Mouse (Mus musculus): ENCODE results near the gene Recql5. TPM values are rescaled to one million over a fixed set of nuclear protein-coding genes. Genes with fewer than 3 reads are reported as not detected.

Gene Recql5
- polyA plus RNA-seq, 1 experiment from 2014 or later: 7.9 TPM

DNA sequence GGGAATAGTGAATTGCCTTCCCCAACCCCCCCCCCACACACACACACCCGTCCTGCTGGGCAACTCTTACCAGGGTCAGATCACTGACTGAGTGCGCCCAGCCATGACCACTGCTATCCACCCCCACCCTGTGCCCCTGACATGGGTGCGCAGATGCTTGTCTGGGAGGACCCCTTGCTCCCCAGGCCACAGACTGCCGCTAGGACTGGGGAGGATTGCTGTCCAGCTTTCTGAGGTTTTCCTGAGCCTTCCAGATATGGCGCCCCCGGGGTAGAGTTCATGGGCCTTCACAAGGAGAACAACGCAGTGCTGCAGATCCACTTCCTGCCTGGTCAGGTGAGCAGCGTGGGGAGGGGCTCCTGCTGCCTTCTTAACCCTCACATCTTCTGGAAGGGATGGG lies 89.0 kb downstream of the Recql5 start:
- Histone ChIP-seq H3K4me1 (ENCODE audit: control insufficient read depth, low read depth, low read length) (peaks cover 29% of the 10 kb centered on the region), H3K27ac (ENCODE audit: low read length) (no peak overlapping the region), H3K4me3 (ENCODE audit: low read depth, low read length) (no peak overlapping the region), H3K27me3 (ENCODE audit: control insufficient read depth, insufficient read depth, low read depth, low read length) (no peaks in the 10 kb centered on the region), H3K4me2 (ENCODE audit: low read depth, low read length) (no peak overlapping the region), H3K36me3 (ENCODE audit: control insufficient read depth, insufficient read depth) (peaks cover 9% of the 10 kb centered on the region), H3K9ac (ENCODE audit: low read depth, low read length) (no peak overlapping the region), H3K9me3 (replicated peaks; ENCODE audit: control insufficient read depth, low read length) (no peaks in the 10 kb centered on the region)
- 66% methylated on average over 8 of the region's 8 CpGs for WGBS (ENCODE audit: insufficient replicate concordance)
- ATAC-seq (ENCODE audit: low read depth): no peak

DNA sequence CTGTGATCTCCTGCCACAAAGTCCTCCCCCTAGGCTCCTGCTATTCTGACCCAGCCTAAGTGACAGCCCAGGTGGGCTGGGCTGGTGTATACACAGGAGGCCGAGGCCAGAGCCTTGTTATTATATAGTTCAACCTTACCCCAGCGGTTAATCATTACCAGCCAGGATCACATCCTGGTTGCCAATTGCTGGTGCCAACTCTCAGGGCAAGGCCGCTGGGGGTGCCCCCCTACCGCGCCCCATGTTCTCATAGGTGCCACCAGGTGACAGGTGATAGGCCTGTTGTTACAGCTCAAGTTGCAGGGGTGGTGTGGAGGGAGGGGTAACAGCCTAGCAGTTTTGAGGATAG lies 89.4 kb downstream of the Recql5 start:
- no peak overlapping the region for H3K9ac ChIP-seq (ENCODE audit: low read depth, low read length)
- ATAC-seq (ENCODE audit: low read depth): peak; percentile 25; the same call in 1 of the 2 replicates
- no peak overlapping the region for H3K4me2 ChIP-seq (ENCODE audit: low read depth, low read length)
- WGBS (ENCODE audit: insufficient replicate concordance): 76% methylated on average over 5 of the region's 5 CpGs
- peaks cover 9% of the 10 kb centered on the region for H3K36me3 ChIP-seq (ENCODE audit: control insufficient read depth, insufficient read depth)
- H3K27me3 ChIP-seq (ENCODE audit: control insufficient read depth, insufficient read depth, low read depth, low read length): no peaks in the 10 kb centered on the region
- no peak overlapping the region for H3K27ac ChIP-seq (ENCODE audit: low read length)
- peaks cover 33% of the 10 kb centered on the region for H3K4me1 ChIP-seq (ENCODE audit: control insufficient read depth, low read depth, low read length)
- no peak overlapping the region for H3K4me3 ChIP-seq (ENCODE audit: low read depth, low read length)
- no peaks in the 10 kb centered on the region for H3K9me3 ChIP-seq (replicated peaks; ENCODE audit: control insufficient read depth, low read length)

DNA sequence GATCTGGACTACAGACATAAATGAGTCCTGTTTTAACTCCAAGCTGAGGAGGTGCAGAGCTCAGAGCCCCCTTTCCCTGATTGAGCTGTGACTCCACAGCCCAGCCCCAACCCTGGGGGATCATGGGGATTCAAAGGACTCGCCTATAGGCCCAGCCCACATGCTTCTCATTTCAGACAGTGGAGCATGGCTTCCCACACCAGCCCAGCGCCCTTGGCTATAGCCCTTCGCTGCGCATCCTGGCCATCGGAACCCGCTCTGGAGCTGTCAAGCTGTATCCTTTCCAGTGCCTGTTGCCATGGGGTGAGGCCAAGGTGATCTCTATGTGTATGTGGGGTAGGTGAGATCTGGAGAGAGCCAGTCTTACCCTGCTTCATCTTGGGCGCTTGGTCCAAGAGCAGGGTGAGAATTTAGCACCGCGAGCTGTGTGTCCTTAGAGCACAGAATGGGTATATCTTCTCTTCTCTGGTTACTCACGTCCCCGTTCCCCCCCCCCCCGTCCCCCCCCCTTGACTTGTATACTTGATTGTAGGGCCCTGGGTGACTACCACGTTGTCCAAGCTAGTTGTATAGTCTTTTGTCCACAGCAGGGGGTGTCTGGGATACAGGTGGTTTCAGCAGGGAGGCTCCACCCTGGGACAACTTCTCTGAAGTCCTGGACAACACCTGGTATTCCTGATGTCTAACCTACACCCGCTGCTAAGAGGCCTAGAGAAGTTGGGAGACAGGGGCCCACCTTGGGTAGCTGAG lies 90.0 kb downstream of the Recql5 start:
- H3K27me3 ChIP-seq (ENCODE audit: control insufficient read depth, insufficient read depth, low read depth, low read length): no peaks in the 10 kb centered on the region
- 82% methylated on average over 11 of the region's 14 CpGs for WGBS (ENCODE audit: insufficient replicate concordance)
- H3K9me3 ChIP-seq (replicated peaks; ENCODE audit: control insufficient read depth, low read length): no peaks in the 10 kb centered on the region
- H3K4me1 ChIP-seq (ENCODE audit: control insufficient read depth, low read depth, low read length): peaks cover 35% of the 10 kb centered on the region
- H3K27ac ChIP-seq (ENCODE audit: low read length): no peak overlapping the region
- H3K36me3 ChIP-seq (ENCODE audit: control insufficient read depth, insufficient read depth): peaks cover 9% of the 10 kb centered on the region
- ATAC-seq (ENCODE audit: low read depth): no peak
- no peak overlapping the region for H3K4me3 ChIP-seq (ENCODE audit: low read depth, low read length)
- H3K9ac ChIP-seq (ENCODE audit: low read depth, low read length): no peak overlapping the region
- no peak overlapping the region for H3K4me2 ChIP-seq (ENCODE audit: low read depth, low read length)

Other genes with a start within 250 kb of the Recql5 start
- gene Grb2, start 224.9 kb downstream of the Recql5 start, polyA plus RNA-seq (2015; fragmentation: Nextera tagmentation; extraction: Ambion mirVana): 49.1 and 53.1 TPM in 2 replicates
- gene Tmem94, start 168.0 kb downstream of the Recql5 start, polyA plus RNA-seq (2015; fragmentation: Nextera tagmentation; extraction: Ambion mirVana): 8.9 and 10.4 TPM in 2 replicates
- gene Caskin2, start 119.8 kb downstream of the Recql5 start, polyA plus RNA-seq (2015; fragmentation: Nextera tagmentation; extraction: Ambion mirVana): 5.1 and 6.1 TPM in 2 replicates
- 10.2 and 12.4 TPM in 2 replicates for gene Tsen54, start 118.8 kb downstream of the Recql5 start, polyA plus RNA-seq (2015; fragmentation: Nextera tagmentation; extraction: Ambion mirVana)
- gene Llgl2, start 109.4 kb downstream of the Recql5 start, polyA plus RNA-seq (2015; fragmentation: Nextera tagmentation; extraction: Ambion mirVana): 14.4 and 15.6 TPM in 2 replicates
- gene Myo15b, start 75.1 kb downstream of the Recql5 start, polyA plus RNA-seq (2015; fragmentation: Nextera tagmentation; extraction: Ambion mirVana): 0.34 and 1.5 TPM in 2 replicates
- 29.5 and 30.1 TPM in 2 replicates for gene Smim5, start 33.5 kb downstream of the Recql5 start, polyA plus RNA-seq (2015; fragmentation: Nextera tagmentation; extraction: Ambion mirVana)
- 2.7 and 3.1 TPM in 2 replicates for gene Smim6, start 21.5 kb downstream of the Recql5 start, polyA plus RNA-seq (2015; fragmentation: Nextera tagmentation; extraction: Ambion mirVana)
- gene Sap30bp, start 195 bp downstream of the Recql5 start, polyA plus RNA-seq (2015; fragmentation: Nextera tagmentation; extraction: Ambion mirVana): 13.6 and 16.2 TPM in 2 replicates
- gene Itgb4, start 41.2 kb upstream of the Recql5 start, polyA plus RNA-seq (2015; fragmentation: Nextera tagmentation; extraction: Ambion mirVana): 0.14 and 0.40 TPM in 2 replicates
- gene Galk1, start 79.2 kb upstream of the Recql5 start, polyA plus RNA-seq (2015; fragmentation: Nextera tagmentation; extraction: Ambion mirVana): 180 and 192 TPM in 2 replicates
- 527 and 601 TPM in 2 replicates for gene H3f3b, start 94.5 kb upstream of the Recql5 start, polyA plus RNA-seq (2015; fragmentation: Nextera tagmentation; extraction: Ambion mirVana)
- 8.8 and 10.8 TPM in 2 replicates for gene Unk, start 96.8 kb upstream of the Recql5 start, polyA plus RNA-seq (2015; fragmentation: Nextera tagmentation; extraction: Ambion mirVana)
- 17.8 and 20.4 TPM in 2 replicates for gene Unc13d, start 144.5 kb upstream of the Recql5 start, polyA plus RNA-seq (2015; fragmentation: Nextera tagmentation; extraction: Ambion mirVana)
- 85.2 and 110 TPM in 2 replicates for gene Wbp2, start 153.5 kb upstream of the Recql5 start, polyA plus RNA-seq (2015; fragmentation: Nextera tagmentation; extraction: Ambion mirVana)
- 5.1 and 6.2 TPM in 2 replicates for gene Trim47, start 193.7 kb upstream of the Recql5 start, polyA plus RNA-seq (2015; fragmentation: Nextera tagmentation; extraction: Ambion mirVana)
- gene Trim65, start 197.7 kb upstream of the Recql5 start, polyA plus RNA-seq (2015; fragmentation: Nextera tagmentation; extraction: Ambion mirVana): 1.2 and 1.5 TPM in 2 replicates
- 44.4 and 44.7 TPM in 2 replicates for gene Mrpl38, start 205.4 kb upstream of the Recql5 start, polyA plus RNA-seq (2015; fragmentation: Nextera tagmentation; extraction: Ambion mirVana)
- gene Fbf1, start 234.7 kb upstream of the Recql5 start, polyA plus RNA-seq (2015; fragmentation: Nextera tagmentation; extraction: Ambion mirVana): 5.7 and 6.6 TPM in 2 replicates

Measured in liver, embryonic 16.5 days (tissue).